Mouse (Mus musculus) hindbrain, embryonic 13.5 days (tissue): ENCODE measurements at regions not wholly inside any gene's neighbourhood (a gene's known extent, or its start where the extent isn't known, plus 50 kb on each side); places are given as distances from the start of the nearest gene placed in this dataset.

Experiments
- ATAC-seq: fragments of 200-750 bp; cut with Nextera tagmentation; 2 replicates; pipeline ENCODE4 v1.8.0; 2017; ENCODE audit warnings: moderate TSS enrichment; ENCODE audit not compliant: low FRiP score
- H3K27ac ChIP-seq: fragments of 300-500 bp; sonication (generic); 2 replicates; pipeline ENCODE4 v1.5.1; 2015; ENCODE audit warnings: inconsistent platforms, mild to moderate bottlenecking, moderate library complexity
- H3K27me3 ChIP-seq: fragments of 300-500 bp; sonication (generic); 2 replicates; pipeline ENCODE4 v1.6.1; 2015; ENCODE audit warnings: mild to moderate bottlenecking, inconsistent platforms
- H3K36me3 ChIP-seq: fragments of 300-500 bp; sonication (generic); 2 replicates; pipeline ENCODE4 v1.6.1; 2015; ENCODE audit warnings: mild to moderate bottlenecking, inconsistent platforms
- H3K4me1 ChIP-seq: fragments of 300-500 bp; sonication (generic); replicated peaks from 2 replicates; pipeline ENCODE4 v1.6.1; 2015; ENCODE audit warnings: inconsistent platforms
- H3K4me2 ChIP-seq: fragments of 300-500 bp; sonication (generic); 2 replicates; pipeline ENCODE4 v1.6.1; 2015; ENCODE audit warnings: inconsistent platforms, mild to moderate bottlenecking, moderate library complexity
- H3K4me3 ChIP-seq: fragments of 300-500 bp; sonication (generic); 2 replicates; pipeline ENCODE4 v1.5.1; 2015; ENCODE audit warnings: mild to moderate bottlenecking, inconsistent platforms
- H3K9ac ChIP-seq: fragments of 300-500 bp; sonication (generic); 2 replicates; pipeline ENCODE4 v1.6.1; 2015; ENCODE audit warnings: mild to moderate bottlenecking, inconsistent platforms
- H3K9me3 ChIP-seq: fragments of 300-500 bp; sonication (generic); 2 replicates; pipeline ENCODE4 v1.6.1; 2016; ENCODE audit warnings: inconsistent platforms
- WGBS: fragments of 180-500 bp; shearing (Covaris S2); methylation state at CpG from one replicate; pipeline ENCODE4 v1.1.7; 2015; 5-methylcytosine and 5-hydroxymethylcytosine counted together

GRCm38 (mm10) chr16:39390626-39391025, 498.2 kb downstream of the Igsf11 start:
- H3K4me2 ChIP-seq: no peak overlapping the region

GRCm38 (mm10) chr16:39402101-39402749, 509.8 kb downstream of the Igsf11 start:
- Histone ChIP-seq H3K36me3 (no peaks in the 10 kb centered on the region), H3K27ac (no peak overlapping the region), H3K4me1 (0 out of 2 replicates have a peak, but pooled peaks cover 3% of the 10 kb centered on the region), H3K27me3 (no peaks in the 10 kb centered on the region), H3K9ac (no peak overlapping the region), H3K9me3 (no peaks in the 10 kb centered on the region), H3K4me2 (no peak overlapping the region), H3K4me3 (no peak overlapping the region)
- ATAC-seq: 0 out of 2 replicates have a peak, but pooled peaks have one; percentile 54
- 56% methylated on average over 4 of the region's 4 CpGs for WGBS

More at GRCm38 (mm10) chr16:39390626-39391025, 498.2 kb downstream of the Igsf11 start:
- ATAC-seq: no peak
- no peaks in the 10 kb centered on the region for H3K4me1 ChIP-seq
- no peak overlapping the region for H3K27ac ChIP-seq
- no peak overlapping the region for H3K9ac ChIP-seq
- H3K9me3 ChIP-seq: no peaks in the 10 kb centered on the region
- 52% methylated on average over 3 of the region's 3 CpGs for WGBS
- no peaks in the 10 kb centered on the region for H3K36me3 ChIP-seq
- H3K4me3 ChIP-seq: no peak overlapping the region
- no peaks in the 10 kb centered on the region for H3K27me3 ChIP-seq

- H3K9ac ChIP-seq: no peak overlapping the region
- no peak for ATAC-seq
- WGBS: 96% methylated on average over 1 of the region's 1 CpGs
These were observed 539.1 kb downstream of the Igsf11 start for GRCm38 (mm10) chr16:39431581-39431980.

GRCm38 (mm10) chr16:39445740-39446139, 538.4 kb upstream of the Lsamp start:
- Histone ChIP-seq H3K36me3 (no peaks in the 10 kb centered on the region), H3K27me3 (no peaks in the 10 kb centered on the region), H3K4me1 (no peaks in the 10 kb centered on the region), H3K27ac (no peak overlapping the region), H3K4me2 (no peak overlapping the region), H3K9ac (no peak overlapping the region), H3K9me3 (no peaks in the 10 kb centered on the region), H3K4me3 (no peak overlapping the region)
- no peak for ATAC-seq
- 89% methylated on average over 2 of the region's 2 CpGs for WGBS

More at GRCm38 (mm10) chr16:39431581-39431980, 539.1 kb downstream of the Igsf11 start:
- Histone ChIP-seq H3K9me3 (no peaks in the 10 kb centered on the region), H3K4me3 (no peak overlapping the region), H3K4me1 (no peaks in the 10 kb centered on the region), H3K4me2 (no peak overlapping the region), H3K27ac (no peak overlapping the region), H3K36me3 (no peaks in the 10 kb centered on the region), H3K27me3 (no peaks in the 10 kb centered on the region)

GRCm38 (mm10) chr16:39453400-39454138, 530.6 kb upstream of the Lsamp start:
- Histone ChIP-seq H3K4me3 (no peak overlapping the region), H3K4me1 (no peaks in the 10 kb centered on the region), H3K9ac (no peak overlapping the region), H3K27ac (no peak overlapping the region), H3K4me2 (no peak overlapping the region), H3K36me3 (no peaks in the 10 kb centered on the region), H3K9me3 (no peaks in the 10 kb centered on the region), H3K27me3 (no peaks in the 10 kb centered on the region)
- WGBS: 58% methylated on average over 5 of the region's 5 CpGs
- no peak for ATAC-seq
